Mouse (Mus musculus) CD8-positive naive resting alpha-beta T cell, adult 2 months (primary cell): ENCODE results near the gene Tvp23a.

ENCODE experiments used
- DNase-seq, 2 experiments: peaks; one replicate each; pipeline ENCODE4 v3.0.0; 2022; ENCODE audit warnings: low read depth in 2 of 2, low spot score in 2 of 2

Tvp23a gene

GRCm38 (mm10) chr16:10453872-10454582 is 6.9 kb upstream of the Tvp23a start:
- DNase-seq: no peak

- no peak for DNase-seq
These were observed 5.3 kb upstream of the Tvp23a start for GRCm38 (mm10) chr16:10452445-10452896.

- DNase-seq: no peak
These were observed 4.7 kb upstream of the Tvp23a start for GRCm38 (mm10) chr16:10451906-10452305.

- DNase-seq: no peak
These were observed 1.8 kb upstream of the Tvp23a start for GRCm38 (mm10) chr16:10448931-10449330.

- DNase-seq: no peak
These were observed 619 bp upstream of the Tvp23a start for GRCm38 (mm10) chr16:10447781-10448180.

- DNase-seq: no peak
These were observed 444 bp downstream of the Tvp23a start for GRCm38 (mm10) chr16:10446573-10447263.

GRCm38 (mm10) chr16:10443723-10444122 is 3.4 kb downstream of the Tvp23a start:
- no peak for DNase-seq

GRCm38 (mm10) chr16:10441761-10442160 is 5.4 kb downstream of the Tvp23a start:
- DNase-seq: no peak

GRCm38 (mm10) chr16:10441328-10441727 is 5.8 kb downstream of the Tvp23a start:
- no peak for DNase-seq

GRCm38 (mm10) chr16:10438055-10438454 is 9.1 kb downstream of the Tvp23a start:
- no peak for DNase-seq

GRCm38 (mm10) chr16:10436166-10436565 is 11.0 kb downstream of the Tvp23a start:
- no peak for DNase-seq

- no peak for DNase-seq
These were observed 13.8 kb downstream of the Tvp23a start for GRCm38 (mm10) chr16:10433344-10433743.

GRCm38 (mm10) chr16:10432387-10432786 is 14.8 kb downstream of the Tvp23a start:
- DNase-seq: no peak

- no peak for DNase-seq
These were observed 15.3 kb downstream of the Tvp23a start for GRCm38 (mm10) chr16:10431911-10432310.

GRCm38 (mm10) chr16:10420447-10421054 is 26.6 kb downstream of the Tvp23a start:
- DNase-seq: no peak

GRCm38 (mm10) chr16:10417723-10418259 is 29.4 kb downstream of the Tvp23a start:
- DNase-seq: no peak

- DNase-seq: no peak
These were observed 30.3 kb downstream of the Tvp23a start for GRCm38 (mm10) chr16:10416866-10417265.

- DNase-seq: no peak
These were observed 31.2 kb downstream of the Tvp23a start for GRCm38 (mm10) chr16:10415976-10416375.

- DNase-seq: peak; percentile 80 to 82
These were observed 35.1 kb downstream of the Tvp23a start, which contains the start of gene Nubp1 for GRCm38 (mm10) chr16:10411764-10412746. TSS of gene Nubp1 (plus strand) at chr16:10411948.

- DNase-seq: peak; percentile 76 to 77
These were observed 48.0 kb downstream of the Tvp23a start for GRCm38 (mm10) chr16:10399160-10399559.

- DNase-seq: no peak
These were observed 48.4 kb downstream of the Tvp23a start for GRCm38 (mm10) chr16:10398755-10399154.
